Mouse (Mus musculus) naive thymus-derived CD4-positive, alpha-beta T cell, adult 2 months (primary cell): ENCODE results near the gene AW549877.
A peak's percentile ranks its signal among the peaks of the same experiment; 100 is the strongest.

Experiments used
- DNase-seq: peaks from one replicate; pipeline ENCODE4 v3.0.0-alpha.2; 2011; ENCODE audit warnings: low read depth

AW549877 gene

GRCm38 (mm10) chr15:3984876-3985275, 10.7 kb downstream of the AW549877 start:
- DNase-seq, result no peak

GRCm38 (mm10) chr15:3982732-3983131, 12.8 kb downstream of the AW549877 start:
- no peak for DNase-seq

GRCm38 (mm10) chr15:3979871-3980270, 15.7 kb downstream of the AW549877 start:
- no peak for DNase-seq

- DNase-seq, result peak; percentile 77
Observed at GRCm38 (mm10) chr15:3979061-3979848, 16.3 kb downstream of the AW549877 start, which contains the start of gene Fbxo4. Gene Fbxo4 (minus strand): TSS chr15:3979573.

GRCm38 (mm10) chr15:3978279-3978678, 17.3 kb downstream of the AW549877 start:
- peak; percentile 15 for DNase-seq

- no peak for DNase-seq
Observed at GRCm38 (mm10) chr15:3973300-3973699, 22.2 kb downstream of the AW549877 start.

- DNase-seq, result no peak
Observed at GRCm38 (mm10) chr15:3970193-3970592, 25.4 kb downstream of the AW549877 start.

- DNase-seq, result no peak
Observed at GRCm38 (mm10) chr15:3969743-3970142, 25.8 kb downstream of the AW549877 start.

GRCm38 (mm10) chr15:3962251-3962650, 33.3 kb downstream of the AW549877 start:
- DNase-seq, result no peak

- DNase-seq, result no peak
Observed at GRCm38 (mm10) chr15:3960094-3960493, 35.5 kb downstream of the AW549877 start.

- peak; percentile 76 for DNase-seq
Observed at GRCm38 (mm10) chr15:3957982-3958381, 37.6 kb downstream of the AW549877 start.

- DNase-seq, result no peak
Observed at GRCm38 (mm10) chr15:3954971-3955370, 40.6 kb downstream of the AW549877 start.

GRCm38 (mm10) chr15:3938132-3938531, 57.4 kb downstream of the AW549877 start:
- DNase-seq, result no peak

GRCm38 (mm10) chr15:3936056-3936455, 59.5 kb downstream of the AW549877 start:
- no peak for DNase-seq

- DNase-seq, result no peak
Observed at GRCm38 (mm10) chr15:3933466-3933865, 62.1 kb downstream of the AW549877 start.
